Mouse (Mus musculus) testis, postnatal 14 days (tissue): ENCODE data around the gene Vps26a.
"Not testable (repeated sequence)": the region's sequence is repeated elsewhere in the genome, so short reads cannot be mapped to it uniquely, and the experiment has no call there.

Experiments used
- DNase-seq: peaks from one replicate; pipeline ENCODE4 v3.0.0; 2021; ENCODE audit warnings: low spot score

The Vps26a gene

GRCm38 (mm10) chr10:62500916-62501615 lies 14.5 kb upstream of the Vps26a start:
- DNase-seq, result no peak

GRCm38 (mm10) chr10:62500088-62500915 lies 13.7 kb upstream of the Vps26a start:
- DNase-seq, result peak; percentile 46

GRCm38 (mm10) chr10:62491681-62492080 lies 5.1 kb upstream of the Vps26a start:
- not testable (repeated sequence) for DNase-seq

GRCm38 (mm10) chr10:62488266-62488665 lies 1.7 kb upstream of the Vps26a start:
- no peak for DNase-seq

GRCm38 (mm10) chr10:62485878-62486582 lies 575 bp downstream of the Vps26a start:
- DNase-seq, result no peak

GRCm38 (mm10) chr10:62481108-62481852 lies 5.3 kb downstream of the Vps26a start:
- DNase-seq, result no peak

- DNase-seq, result no peak
These were observed 9.6 kb downstream of the Vps26a start for GRCm38 (mm10) chr10:62476980-62477379.

GRCm38 (mm10) chr10:62474944-62475343 lies 11.7 kb downstream of the Vps26a start:
- DNase-seq, result no peak

GRCm38 (mm10) chr10:62471105-62471504 lies 15.5 kb downstream of the Vps26a start:
- no peak for DNase-seq

- no peak for DNase-seq
These were observed 16.9 kb downstream of the Vps26a start for GRCm38 (mm10) chr10:62469736-62470135.

- DNase-seq, result no peak
These were observed 25.3 kb downstream of the Vps26a start for GRCm38 (mm10) chr10:62461321-62461720.

GRCm38 (mm10) chr10:62452001-62452400 lies 34.6 kb downstream of the Vps26a start:
- not testable (repeated sequence) for DNase-seq

- DNase-seq, result no peak
These were observed 36.3 kb downstream of the Vps26a start for GRCm38 (mm10) chr10:62450280-62450640.

- DNase-seq, result peak; percentile 90
These were observed 37.0 kb downstream of the Vps26a start, which contains the start of the genes 4930507D05Rik and Supv3l1 for GRCm38 (mm10) chr10:62449364-62450279. 4930507D05Rik (plus strand) TSS chr10:62449489. Supv3l1 (minus strand) TSS chr10:62449738.

GRCm38 (mm10) chr10:62430427-62430826 lies 56.2 kb downstream of the Vps26a start:
- no peak for DNase-seq

- DNase-seq, result no peak
These were observed 61.3 kb downstream of the Vps26a start for GRCm38 (mm10) chr10:62425081-62425871.

- no peak for DNase-seq
These were observed 64.3 kb downstream of the Vps26a start, which contains the start of gene Hkdc1 for GRCm38 (mm10) chr10:62422255-62422654. Hkdc1 (minus strand) TSS chr10:62422491.

GRCm38 (mm10) chr10:62421127-62421526 lies 65.5 kb downstream of the Vps26a start:
- no peak for DNase-seq

GRCm38 (mm10) chr10:62420399-62420798 lies 66.2 kb downstream of the Vps26a start:
- no peak for DNase-seq

- no peak for DNase-seq
These were observed 67.2 kb downstream of the Vps26a start for GRCm38 (mm10) chr10:62419422-62419821.
